Mouse (Mus musculus): ENCODE data around the gene Kif1a. TPM values are rescaled to one million over a fixed set of nuclear protein-coding genes. Genes with fewer than 3 reads are reported as not detected.
A peak's percentile ranks its signal among the peaks of the same experiment; 100 is the strongest.

The Kif1a gene
- polyA plus RNA-seq, 1 experiment from 2014 or later = 18.3 TPM

GRCm38 (mm10) chr1:93050071-93050470 is 51.7 kb downstream of the Kif1a start:
- no peaks in the 10 kb centered on the region for H3K9me3 ChIP-seq
- no peaks in the 10 kb centered on the region for H3K27me3 ChIP-seq (replicated peaks)
- H3K27ac ChIP-seq = no peak overlapping the region
- H3K9ac ChIP-seq = no peak overlapping the region
- no peaks in the 10 kb centered on the region for H3K4me1 ChIP-seq
- ATAC-seq (ENCODE audit: insufficient read depth, low FRiP score, low read depth) = no peak
- WGBS = 81% methylated on average over 3 of the region's 3 CpGs
- no peak overlapping the region for H3K4me3 ChIP-seq (replicated peaks)
- no peaks in the 10 kb centered on the region for H3K36me3 ChIP-seq
- no peak overlapping the region for H3K4me2 ChIP-seq

GRCm38 (mm10) chr1:93046153-93046789 is 55.5 kb downstream of the Kif1a start:
- Histone ChIP-seq H3K9me3 (no peaks in the 10 kb centered on the region), H3K4me3 (replicated peaks) (no peak overlapping the region), H3K9ac (no peak overlapping the region), H3K27me3 (replicated peaks) (no peaks in the 10 kb centered on the region), H3K36me3 (no peaks in the 10 kb centered on the region), H3K27ac (no peak overlapping the region), H3K4me1 (no peaks in the 10 kb centered on the region), H3K4me2 (no peak overlapping the region)
- WGBS = 79% methylated on average over 10 of the region's 10 CpGs
- ATAC-seq (ENCODE audit: insufficient read depth, low FRiP score, low read depth) = no peak

GRCm38 (mm10) chr1:93035981-93036380 is 65.8 kb downstream of the Kif1a start:
- Histone ChIP-seq H3K4me1 (no peaks in the 10 kb centered on the region), H3K9me3 (no peaks in the 10 kb centered on the region), H3K4me3 (replicated peaks) (no peak overlapping the region), H3K4me2 (no peak overlapping the region), H3K36me3 (no peaks in the 10 kb centered on the region), H3K27me3 (replicated peaks) (no peaks in the 10 kb centered on the region), H3K27ac (no peak overlapping the region), H3K9ac (no peak overlapping the region)
- no peak for ATAC-seq (ENCODE audit: insufficient read depth, low FRiP score, low read depth)
- WGBS = 71% methylated on average over 4 of the region's 4 CpGs

- no peaks in the 10 kb centered on the region for H3K4me1 ChIP-seq
- ATAC-seq (ENCODE audit: insufficient read depth, low FRiP score, low read depth) = peak; percentile 80; the same call in 1 of the 2 replicates
- no peaks in the 10 kb centered on the region for H3K9me3 ChIP-seq
- H3K9ac ChIP-seq = no peak overlapping the region
- 41% methylated on average over 8 of the region's 8 CpGs for WGBS
- H3K36me3 ChIP-seq = no peaks in the 10 kb centered on the region
- H3K27ac ChIP-seq = no peak overlapping the region
- H3K27me3 ChIP-seq (replicated peaks) = no peaks in the 10 kb centered on the region
- H3K4me2 ChIP-seq = no peak overlapping the region
- no peak overlapping the region for H3K4me3 ChIP-seq (replicated peaks)
These were observed 67.8 kb downstream of the Kif1a start for GRCm38 (mm10) chr1:93033989-93034388.

GRCm38 (mm10) chr1:93031199-93031598 is 70.6 kb downstream of the Kif1a start:
- Histone ChIP-seq H3K27me3 (replicated peaks) (no peaks in the 10 kb centered on the region), H3K36me3 (no peaks in the 10 kb centered on the region), H3K4me2 (no peak overlapping the region), H3K9ac (no peak overlapping the region), H3K4me1 (no peaks in the 10 kb centered on the region), H3K4me3 (replicated peaks) (no peak overlapping the region), H3K27ac (no peak overlapping the region), H3K9me3 (no peaks in the 10 kb centered on the region)
- ATAC-seq (ENCODE audit: insufficient read depth, low FRiP score, low read depth) = no peak
- WGBS = 77% methylated on average over 3 of the region's 3 CpGs

- H3K4me1 ChIP-seq = no peaks in the 10 kb centered on the region
- H3K36me3 ChIP-seq = no peaks in the 10 kb centered on the region
- H3K9ac ChIP-seq = no peak overlapping the region
- no peak for ATAC-seq (ENCODE audit: insufficient read depth, low FRiP score, low read depth)
- WGBS = 53% methylated on average over 2 of the region's 2 CpGs
- no peaks in the 10 kb centered on the region for H3K27me3 ChIP-seq (replicated peaks)
- H3K4me2 ChIP-seq = no peak overlapping the region
- no peak overlapping the region for H3K27ac ChIP-seq
- no peak overlapping the region for H3K4me3 ChIP-seq (replicated peaks)
- no peaks in the 10 kb centered on the region for H3K9me3 ChIP-seq
These were observed 71.7 kb downstream of the Kif1a start for GRCm38 (mm10) chr1:93030060-93030459.

- H3K4me2 ChIP-seq = no peak overlapping the region
- no peaks in the 10 kb centered on the region for H3K4me1 ChIP-seq
- no peak overlapping the region for H3K4me3 ChIP-seq (replicated peaks)
- ATAC-seq (ENCODE audit: insufficient read depth, low FRiP score, low read depth) = no peak
- 88% methylated on average over 10 of the region's 10 CpGs for WGBS
- no peaks in the 10 kb centered on the region for H3K36me3 ChIP-seq
- no peak overlapping the region for H3K27ac ChIP-seq
- no peaks in the 10 kb centered on the region for H3K9me3 ChIP-seq
- no peak overlapping the region for H3K9ac ChIP-seq
- H3K27me3 ChIP-seq (replicated peaks) = no peaks in the 10 kb centered on the region
These were observed 72.4 kb downstream of the Kif1a start for GRCm38 (mm10) chr1:93029387-93029786.

GRCm38 (mm10) chr1:93026600-93026999 is 75.2 kb downstream of the Kif1a start:
- no peak overlapping the region for H3K9ac ChIP-seq
- no peaks in the 10 kb centered on the region for H3K9me3 ChIP-seq
- ATAC-seq (ENCODE audit: insufficient read depth, low FRiP score, low read depth) = no peak
- H3K4me3 ChIP-seq (replicated peaks) = no peak overlapping the region
- H3K27ac ChIP-seq = no peak overlapping the region
- no peaks in the 10 kb centered on the region for H3K27me3 ChIP-seq (replicated peaks)
- WGBS = 81% methylated on average over 8 of the region's 8 CpGs
- no peaks in the 10 kb centered on the region for H3K36me3 ChIP-seq
- H3K4me1 ChIP-seq = no peaks in the 10 kb centered on the region
- H3K4me2 ChIP-seq = no peak overlapping the region

- no peak overlapping the region for H3K4me3 ChIP-seq (replicated peaks)
These were observed 81.1 kb downstream of the Kif1a start for GRCm38 (mm10) chr1:93020602-93021001.

GRCm38 (mm10) chr1:93018716-93019115 is 83.0 kb downstream of the Kif1a start:
- Histone ChIP-seq H3K4me1 (no peaks in the 10 kb centered on the region), H3K27ac (no peak overlapping the region), H3K9ac (no peak overlapping the region), H3K9me3 (no peaks in the 10 kb centered on the region), H3K27me3 (replicated peaks) (no peaks in the 10 kb centered on the region), H3K4me2 (no peak overlapping the region), H3K36me3 (no peaks in the 10 kb centered on the region), H3K4me3 (replicated peaks) (no peak overlapping the region)
- ATAC-seq (ENCODE audit: insufficient read depth, low FRiP score, low read depth) = no peak
- WGBS = 85% methylated on average over 10 of the region's 10 CpGs

More at GRCm38 (mm10) chr1:93020602-93021001, 81.1 kb downstream of the Kif1a start:
- no peak for ATAC-seq (ENCODE audit: insufficient read depth, low FRiP score, low read depth)
- no peaks in the 10 kb centered on the region for H3K36me3 ChIP-seq
- WGBS = 76% methylated on average over 4 of the region's 4 CpGs
- no peaks in the 10 kb centered on the region for H3K4me1 ChIP-seq
- H3K27ac ChIP-seq = no peak overlapping the region
- no peak overlapping the region for H3K9ac ChIP-seq
- H3K4me2 ChIP-seq = no peak overlapping the region
- no peaks in the 10 kb centered on the region for H3K27me3 ChIP-seq (replicated peaks)
- H3K9me3 ChIP-seq = no peaks in the 10 kb centered on the region

GRCm38 (mm10) chr1:93015136-93015535 is 86.6 kb downstream of the Kif1a start:
- Histone ChIP-seq H3K27ac (no peak overlapping the region), H3K4me3 (replicated peaks) (no peak overlapping the region), H3K9ac (no peak overlapping the region), H3K9me3 (no peaks in the 10 kb centered on the region), H3K4me2 (no peak overlapping the region), H3K36me3 (no peaks in the 10 kb centered on the region), H3K4me1 (no peaks in the 10 kb centered on the region), H3K27me3 (replicated peaks) (no peaks in the 10 kb centered on the region)
- no peak for ATAC-seq (ENCODE audit: insufficient read depth, low FRiP score, low read depth)
- WGBS = 44% methylated on average over 2 of the region's 2 CpGs

GRCm38 (mm10) chr1:93014460-93014859 is 87.3 kb downstream of the Kif1a start:
- Histone ChIP-seq H3K27ac (no peak overlapping the region), H3K4me1 (no peaks in the 10 kb centered on the region), H3K4me3 (replicated peaks) (no peak overlapping the region), H3K9me3 (no peaks in the 10 kb centered on the region), H3K9ac (no peak overlapping the region), H3K4me2 (no peak overlapping the region), H3K27me3 (replicated peaks) (no peaks in the 10 kb centered on the region), H3K36me3 (no peaks in the 10 kb centered on the region)
- ATAC-seq (ENCODE audit: insufficient read depth, low FRiP score, low read depth) = peak; percentile 58; the same call in 1 of the 2 replicates

GRCm38 (mm10) chr1:93013367-93013766 is 88.4 kb downstream of the Kif1a start:
- 68% methylated on average over 4 of the region's 4 CpGs for WGBS
- no peaks in the 10 kb centered on the region for H3K4me1 ChIP-seq
- no peak overlapping the region for H3K4me2 ChIP-seq
- no peaks in the 10 kb centered on the region for H3K9me3 ChIP-seq
- no peak overlapping the region for H3K9ac ChIP-seq
- no peak for ATAC-seq (ENCODE audit: insufficient read depth, low FRiP score, low read depth)
- H3K4me3 ChIP-seq (replicated peaks) = no peak overlapping the region
- no peak overlapping the region for H3K27ac ChIP-seq
- H3K27me3 ChIP-seq (replicated peaks) = no peaks in the 10 kb centered on the region
- H3K36me3 ChIP-seq = no peaks in the 10 kb centered on the region

Measured in stomach, embryonic 15.5 days (tissue).